Mouse (Mus musculus): ENCODE data around the gene Sh3pxd2a.

- TF ChIP-seq POLR2A (IDR thresholded peaks at IDR 0.05; ENCODE audit: low read depth, low read length) (no peak), CTCF (IDR thresholded peaks at IDR 0.05; ENCODE audit: borderline replicate concordance, insufficient read depth, low read length) (no peak)
These were observed 43.7 kb downstream of the Sh3pxd2a start for GRCm38 (mm10) chr19:47420539-47420938.
